Mouse (Mus musculus) megakaryocyte, adult 5-6 weeks (primary cell): ENCODE measurements around the gene Gm20518. TPM values are rescaled to one million over a fixed set of nuclear protein-coding genes. Genes with fewer than 3 reads are reported as not detected.

Experiments
- ATAC-seq: 2 replicates; pipeline ENCODE4 v1.8.0; 2016; ENCODE audit warnings: mild to moderate bottlenecking, inconsistent platforms; ENCODE audit not compliant: poor library complexity, severe bottlenecking
- total RNA-seq, 2 experiments: library from RNA; stranded (forward) in 1 of 2; stranded (reverse) in 1 of 2; fragments of 153-499, 151-499 nt in 1 of 2; fragments of 221-1000, 200-1000 nt in 1 of 2; gene quantifications; 2 replicates each; pipeline versions ENCODE4 v1.2.3 to v1.2.4; 2015 to 2017

Gm20518 gene
- total RNA-seq (2015), result 0.27 and 0.96 TPM in 2 replicates
- 0.04 and 0.37 TPM in 2 replicates for total RNA-seq (2017)

DNA sequence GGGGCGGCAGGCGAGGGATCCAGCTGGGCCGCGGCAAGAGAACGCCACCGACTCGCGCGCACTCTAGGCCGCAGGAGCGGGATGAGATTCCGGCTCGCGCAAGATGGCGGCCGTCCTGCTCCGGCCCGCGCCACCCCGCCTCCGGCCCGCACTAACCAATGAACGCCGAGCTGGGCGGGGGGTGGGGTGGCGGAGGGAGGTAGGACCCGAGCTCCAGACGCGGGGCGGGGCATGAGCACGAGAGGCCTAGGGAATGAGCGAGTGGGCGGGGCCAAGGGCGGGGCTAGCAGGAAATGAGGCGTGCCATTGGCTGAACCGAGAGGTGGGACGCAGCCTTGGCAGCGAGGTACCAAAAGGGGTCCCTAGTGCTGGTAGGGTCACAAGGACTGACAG lies at the start of gene Gm20518:
TSS of gene Gm20518 (minus strand) at position 105 of the 393 bp plus-strand sequence.
- peak; percentile 96 for ATAC-seq

- 0 out of 2 replicates have a peak, but pooled peaks have one; percentile 4 for ATAC-seq
These were observed 47.8 kb upstream of the Gm20518 start for GRCm38 (mm10) chr16:17939255-17939751.

DNA sequence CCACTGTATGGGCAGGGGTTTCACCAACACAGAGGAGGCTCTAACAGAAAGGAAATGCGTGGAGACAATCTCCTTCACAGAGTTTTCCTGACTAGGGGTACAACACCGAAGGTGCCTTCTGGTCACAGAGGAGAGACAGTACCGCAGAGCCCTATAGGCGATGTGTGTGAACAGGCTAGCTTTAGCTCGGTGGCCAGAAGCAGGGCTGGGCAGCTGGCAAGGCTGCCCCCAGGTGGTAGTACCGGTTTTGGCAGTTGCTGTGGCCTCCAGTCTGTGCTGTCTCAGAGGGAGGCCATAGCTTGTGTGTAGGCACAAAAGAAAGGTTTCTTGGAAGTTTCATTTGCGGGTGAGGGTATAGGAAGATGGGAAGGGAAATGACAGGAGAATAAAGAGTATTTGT lies 47.4 kb upstream of the Gm20518 start:
- peak; percentile 96 for ATAC-seq

GRCm38 (mm10) chr16:17938187-17938586 lies 46.7 kb upstream of the Gm20518 start:
- ATAC-seq, result 0 out of 2 replicates have a peak, but pooled peaks have one; percentile 23

- ATAC-seq, result no peak
These were observed 45.3 kb upstream of the Gm20518 start for GRCm38 (mm10) chr16:17936776-17937175.

DNA sequence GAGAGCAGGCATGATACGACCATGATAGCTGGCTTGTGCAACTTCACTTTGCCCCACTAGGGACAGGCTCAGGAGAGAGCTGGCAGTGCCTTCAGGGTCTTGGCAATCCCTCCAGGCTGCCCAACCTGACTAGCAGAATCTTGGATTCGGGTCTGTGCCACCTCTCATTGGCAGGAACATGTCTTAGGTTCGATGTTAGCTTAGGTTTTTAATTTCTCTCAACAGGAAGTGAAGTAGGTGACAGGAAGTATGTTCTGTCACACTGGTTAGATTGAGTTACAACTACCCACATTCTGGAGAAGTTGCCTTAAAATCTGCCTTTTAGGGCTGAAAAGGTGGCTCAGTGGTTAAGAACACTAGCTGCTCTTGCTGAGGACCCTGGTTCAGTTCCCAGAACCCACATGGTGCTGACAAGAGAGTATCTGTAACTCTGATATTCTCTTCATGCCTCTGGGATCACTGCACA lies 43.0 kb upstream of the Gm20518 start:
- no peak for ATAC-seq

GRCm38 (mm10) chr16:17933594-17934444 lies 42.3 kb upstream of the Gm20518 start:
- ATAC-seq, result no peak

GRCm38 (mm10) chr16:17931906-17932460 lies 40.5 kb upstream of the Gm20518 start:
- no peak for ATAC-seq

- ATAC-seq, result no peak
These were observed 38.2 kb upstream of the Gm20518 start for GRCm38 (mm10) chr16:17929631-17930030.

- ATAC-seq, result no peak
These were observed 37.7 kb upstream of the Gm20518 start for GRCm38 (mm10) chr16:17929211-17929610.

DNA sequence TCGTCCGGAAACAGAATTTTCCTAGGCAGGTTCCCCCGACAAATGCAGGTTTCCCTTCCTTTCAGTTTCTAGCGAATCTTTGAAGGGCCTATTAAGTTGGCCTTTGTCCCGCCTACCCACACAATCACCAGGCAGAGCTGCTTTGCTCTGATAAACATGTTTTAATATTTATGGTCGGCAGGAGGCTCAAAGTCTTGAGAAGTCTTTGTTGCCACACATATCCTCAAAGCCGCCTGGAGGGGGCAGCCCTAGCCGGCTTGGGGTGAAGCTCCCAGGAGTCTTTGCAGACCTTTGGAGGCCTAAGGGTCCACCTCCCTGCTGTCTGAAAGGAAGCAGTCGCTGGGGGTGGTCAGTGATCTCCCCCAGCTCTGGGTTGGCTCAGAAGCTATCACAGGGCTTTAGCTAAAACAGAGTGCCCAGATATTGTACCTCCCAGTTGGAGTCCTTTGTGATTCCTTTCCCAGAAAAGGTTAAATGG lies 37.2 kb upstream of the Gm20518 start:
- ATAC-seq, result peak; percentile 82

GRCm38 (mm10) chr16:17928087-17928580 lies 36.7 kb upstream of the Gm20518 start, which contains the start of gene Slc25a1:
Gene Slc25a1, minus strand, starts transcription at chr16:17928219.
- ATAC-seq, result peak; percentile 61

DNA sequence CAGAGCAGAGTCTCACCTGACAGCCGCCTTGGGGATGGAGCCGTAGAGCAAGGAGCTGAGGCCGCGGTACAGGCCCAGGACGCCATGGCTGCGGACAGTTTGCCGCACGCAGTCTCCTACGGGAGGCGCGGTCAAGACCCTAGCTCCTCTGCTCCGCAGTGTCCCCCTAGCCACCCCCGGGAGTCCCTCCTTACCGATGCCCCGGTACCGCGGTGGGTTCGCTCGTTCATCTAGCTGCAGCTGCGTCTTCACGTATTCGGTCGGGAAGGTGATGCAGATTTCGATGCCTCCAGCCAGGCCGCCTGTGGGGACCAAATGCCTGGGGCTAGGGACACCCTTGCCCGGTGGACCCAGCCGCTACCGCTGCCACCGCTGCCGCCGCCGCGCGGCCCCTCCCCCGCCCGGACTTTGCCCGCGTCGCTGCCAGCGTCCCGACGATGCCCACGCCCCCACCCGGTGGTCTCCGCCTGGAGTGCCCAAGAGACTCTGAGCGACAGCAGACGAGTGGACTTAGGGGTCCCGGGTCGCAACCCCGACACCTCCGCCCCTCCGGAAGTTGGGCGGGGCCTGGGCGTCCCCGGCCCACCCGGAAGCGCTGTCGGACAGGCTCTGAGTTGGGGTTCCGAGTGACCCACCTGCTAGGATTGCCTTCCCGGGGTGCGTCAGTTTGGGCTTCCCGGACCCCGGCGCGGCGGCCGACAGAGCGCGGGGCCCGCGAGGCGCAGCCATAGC lies 36.0 kb upstream of the Gm20518 start:
- ATAC-seq, result peak; percentile 13; the same call in 1 of the 2 replicates

- ATAC-seq, result peak; percentile 11; the same call in 1 of the 2 replicates
These were observed 30.7 kb upstream of the Gm20518 start for GRCm38 (mm10) chr16:17922163-17922538.

- ATAC-seq, result peak; percentile 95
These were observed 30.1 kb upstream of the Gm20518 start for GRCm38 (mm10) chr16:17921325-17922162.

- no peak for ATAC-seq
These were observed 29.1 kb upstream of the Gm20518 start for GRCm38 (mm10) chr16:17920586-17920985.

- ATAC-seq, result no peak
These were observed 23.1 kb upstream of the Gm20518 start, which contains the start of gene Gsc2 for GRCm38 (mm10) chr16:17914307-17915249. Gene Gsc2, minus strand, starts transcription at chr16:17915059.

DNA sequence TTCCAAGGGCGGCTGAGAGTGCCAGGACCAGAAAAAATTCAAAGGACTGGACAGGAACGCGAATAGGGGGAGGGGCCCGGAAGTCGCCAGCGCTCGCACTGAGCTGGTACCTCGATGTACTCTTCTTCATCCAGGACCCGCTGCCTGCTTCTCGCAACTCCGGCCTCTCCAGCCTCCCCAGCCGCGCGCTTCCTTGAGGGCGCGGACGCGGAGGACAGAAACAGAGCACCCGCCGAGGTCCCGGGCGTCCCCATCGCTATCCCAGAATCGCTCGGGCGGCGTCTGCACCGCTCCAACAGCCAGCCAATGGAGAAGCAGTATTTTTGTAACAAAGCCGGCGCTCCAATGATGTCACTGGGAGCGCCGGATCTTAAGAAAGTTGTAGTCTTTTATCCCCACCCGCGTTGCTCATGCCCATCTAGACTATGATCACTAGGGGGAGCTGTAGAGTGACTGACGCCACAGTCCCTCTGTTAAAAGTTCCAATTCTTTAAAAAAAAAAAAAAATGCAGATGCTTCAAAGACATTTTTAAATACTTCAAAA lies 19.7 kb upstream of the Gm20518 start, which contains the start of gene Ess2:
TSS of gene Ess2 (minus strand) at position 297 of the 544 bp plus-strand sequence.
- ATAC-seq, result peak; percentile 98
